Comparison of ENCODE assay signal across 21 mouse cellular contexts in genomic region chr1:33898373-33898772, GRCm38 (mm10).
"Had no signal": no experiment of that assay in that cellular context is flagged by ENCODE, and none has a peak within 500 bp of the region (broad histone marks: within the 10 kb centered on the region; RNA-seq: fewer than 3 reads in every experiment).

No protein-coding gene starts in this region.

- DNase-seq: kidney, adult 11 months; kidney, adult 8-10 months; kidney, postnatal 10 days; kidney, postnatal 36 days; liver; retina, postnatal 1 day; right cerebral cortex, postnatal 25 days; spleen, adult 18-20 months; thymus, adult 2 months; thymus, postnatal 14 days; thymus, postnatal 4 days had no signal

- H3K4me2 ChIP-seq: kidney, embryonic 15.5 days; limb, embryonic 13.5 days; liver, embryonic 12.5 days; liver, embryonic 15.5 days; midbrain, embryonic 12.5 days; neural tube, embryonic 13.5 days; stomach, embryonic 15.5 days had no signal

- H3K27me3 ChIP-seq: kidney, embryonic 15.5 days; limb, embryonic 13.5 days; midbrain, embryonic 12.5 days; neural tube, embryonic 13.5 days; stomach, embryonic 15.5 days had no signal

- H3K4me3 ChIP-seq: kidney, embryonic 15.5 days; limb, embryonic 10.5 days; limb, embryonic 13.5 days; liver, embryonic 12.5 days; liver, embryonic 15.5 days; midbrain, embryonic 12.5 days; myocyte; neural tube, embryonic 13.5 days; stomach, embryonic 15.5 days had no signal

- H3K27ac ChIP-seq: kidney, embryonic 15.5 days; limb, embryonic 10.5 days; limb, embryonic 13.5 days; liver, embryonic 12.5 days; liver, embryonic 15.5 days; midbrain, embryonic 12.5 days; neural tube, embryonic 13.5 days; stomach, embryonic 15.5 days had no signal

- ATAC-seq: liver, embryonic 12.5 days; midbrain, embryonic 16.5 days had no signal

- H3K9ac ChIP-seq: kidney, embryonic 15.5 days; limb, embryonic 13.5 days; liver, embryonic 12.5 days; liver, embryonic 15.5 days; midbrain, embryonic 12.5 days; neural tube, embryonic 13.5 days; stomach, embryonic 15.5 days had no signal

- H3K36me3 ChIP-seq: kidney, embryonic 15.5 days; limb, embryonic 10.5 days; limb, embryonic 13.5 days; liver, embryonic 12.5 days; liver, embryonic 15.5 days; midbrain, embryonic 12.5 days; neural tube, embryonic 13.5 days; stomach, embryonic 15.5 days had no signal

- H3K9me3 ChIP-seq: kidney, embryonic 15.5 days; limb, embryonic 10.5 days; limb, embryonic 13.5 days; liver, embryonic 12.5 days; liver, embryonic 15.5 days; midbrain, embryonic 12.5 days; neural tube, embryonic 13.5 days; stomach, embryonic 15.5 days had no signal

- H3K4me1 ChIP-seq: limb, embryonic 13.5 days; liver, embryonic 12.5 days; liver, embryonic 15.5 days; midbrain, embryonic 12.5 days; neural tube, embryonic 13.5 days; stomach, embryonic 15.5 days had no signal
